Mouse (Mus musculus): ENCODE data around the gene Pip5k1b. TPM values are rescaled to one million over a fixed set of nuclear protein-coding genes. Genes with fewer than 3 reads are reported as not detected.

The Pip5k1b gene
- polyA plus RNA-seq, 1 experiment, result not detected

GRCm38 (mm10) chr19:24548337-24548736, 7.3 kb downstream of the Pip5k1b start:
- H3K4me1 ChIP-seq (ENCODE audit: control insufficient read depth, insufficient read depth, low read length), result no peaks in the 10 kb centered on the region
- TF ChIP-seq CTCF (IDR thresholded peaks at IDR 0.05; ENCODE audit: borderline replicate concordance, insufficient read depth, low read length) (no peak), POLR2A (IDR thresholded peaks at IDR 0.05; ENCODE audit: low read depth, low read length) (no peak)
- H3K4me3 ChIP-seq (ENCODE audit: insufficient read depth, low read length), result no peak overlapping the region
- no peak overlapping the region for H3K27ac ChIP-seq (ENCODE audit: insufficient read depth, low read length)

DNA sequence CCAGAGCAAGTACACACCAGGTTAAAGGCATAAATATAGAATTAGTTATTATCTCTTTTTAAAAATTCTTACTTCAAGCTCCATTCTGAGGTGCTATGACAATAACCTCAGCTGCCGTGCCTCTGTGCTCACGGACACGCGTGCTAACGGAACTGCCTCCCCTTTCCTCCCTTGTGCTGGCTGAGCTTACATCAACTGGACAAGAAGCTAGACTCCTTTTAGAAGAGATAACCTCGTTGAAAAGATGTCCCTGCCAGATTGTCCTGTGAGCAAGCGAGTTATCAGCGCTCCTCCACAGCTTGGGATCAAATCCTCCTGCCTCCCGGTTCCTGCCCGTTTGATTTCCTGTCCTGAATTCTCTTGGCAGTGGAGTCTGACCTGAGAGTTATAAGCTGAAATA, 9.5 kb downstream of the Pip5k1b start:
- Histone ChIP-seq H3K4me1 (ENCODE audit: control insufficient read depth, insufficient read depth, low read length) (no peaks in the 10 kb centered on the region), H3K4me3 (ENCODE audit: insufficient read depth, low read length) (no peak overlapping the region), H3K27ac (ENCODE audit: insufficient read depth, low read length) (no peak overlapping the region)
- TF ChIP-seq POLR2A (IDR thresholded peaks at IDR 0.05; ENCODE audit: low read depth, low read length) (no peak), CTCF (IDR thresholded peaks at IDR 0.05; ENCODE audit: borderline replicate concordance, insufficient read depth, low read length) (no peak)

DNA sequence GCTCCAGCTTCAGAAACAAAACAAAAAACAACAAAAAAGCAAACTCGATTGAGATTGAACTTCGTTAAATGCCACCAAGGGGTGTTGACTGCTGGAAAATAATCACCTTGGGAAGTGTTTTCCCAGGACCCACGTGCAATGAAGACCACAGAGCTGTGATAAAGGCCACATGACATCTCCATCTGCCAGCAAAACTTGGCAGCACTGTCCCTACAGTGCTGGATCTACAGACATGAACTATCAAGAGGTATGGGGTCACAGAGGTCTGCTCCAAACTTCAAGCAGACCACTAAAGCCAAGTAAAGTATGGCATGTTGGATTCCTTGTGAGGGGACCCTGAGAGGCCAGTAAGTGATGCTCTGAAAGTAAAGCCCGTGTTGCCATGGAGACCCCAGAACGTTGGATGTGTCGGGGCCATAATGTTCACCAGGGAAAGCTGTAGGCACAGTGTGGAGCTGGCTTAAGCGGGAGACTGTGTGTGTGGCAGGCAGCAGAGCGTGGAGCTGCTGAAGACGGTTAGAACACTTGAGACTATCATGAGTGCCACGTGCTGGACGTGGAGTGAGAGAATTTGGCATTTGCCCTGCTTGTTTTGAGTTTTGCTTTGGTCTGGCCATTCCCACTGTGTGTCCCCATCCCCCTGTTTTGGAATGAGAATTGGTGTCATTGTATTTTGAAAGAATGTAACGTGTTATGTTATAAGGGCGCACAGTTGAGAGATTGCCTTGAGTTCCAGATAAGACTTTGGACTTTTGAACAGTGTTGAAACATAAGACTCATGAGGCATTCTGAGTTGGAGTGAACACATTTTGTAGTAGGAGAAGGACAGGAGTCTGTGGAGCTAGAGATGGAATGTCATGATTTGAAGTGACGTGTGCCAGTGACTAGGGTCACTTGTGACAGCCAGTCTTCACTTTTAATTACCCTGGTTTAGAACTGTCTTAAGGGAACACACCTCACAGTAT, 12.0 kb downstream of the Pip5k1b start:
- TF ChIP-seq CTCF (IDR thresholded peaks at IDR 0.05; ENCODE audit: borderline replicate concordance, insufficient read depth, low read length) (no peak), POLR2A (IDR thresholded peaks at IDR 0.05; ENCODE audit: low read depth, low read length) (no peak)
- no peak overlapping the region for H3K4me3 ChIP-seq (ENCODE audit: insufficient read depth, low read length)
- no peaks in the 10 kb centered on the region for H3K4me1 ChIP-seq (ENCODE audit: control insufficient read depth, insufficient read depth, low read length)
- no peak overlapping the region for H3K27ac ChIP-seq (ENCODE audit: insufficient read depth, low read length)

GRCm38 (mm10) chr19:24542293-24542675, 13.4 kb downstream of the Pip5k1b start:
- TF ChIP-seq POLR2A (IDR thresholded peaks at IDR 0.05; ENCODE audit: low read depth, low read length) (no peak), CTCF (IDR thresholded peaks at IDR 0.05; ENCODE audit: borderline replicate concordance, insufficient read depth, low read length) (no peak)
- H3K4me3 ChIP-seq (ENCODE audit: insufficient read depth, low read length), result no peak overlapping the region
- H3K4me1 ChIP-seq (ENCODE audit: control insufficient read depth, insufficient read depth, low read length), result no peaks in the 10 kb centered on the region
- no peak overlapping the region for H3K27ac ChIP-seq (ENCODE audit: insufficient read depth, low read length)

- no peak overlapping the region for H3K27ac ChIP-seq (ENCODE audit: insufficient read depth, low read length)
- no peaks in the 10 kb centered on the region for H3K4me1 ChIP-seq (ENCODE audit: control insufficient read depth, insufficient read depth, low read length)
- H3K4me3 ChIP-seq (ENCODE audit: insufficient read depth, low read length), result no peak overlapping the region
- TF ChIP-seq POLR2A (IDR thresholded peaks at IDR 0.05; ENCODE audit: low read depth, low read length) (no peak), CTCF (IDR thresholded peaks at IDR 0.05; ENCODE audit: borderline replicate concordance, insufficient read depth, low read length) (no peak)
Measured at GRCm38 (mm10) chr19:24541669-24542292, 13.9 kb downstream of the Pip5k1b start.

GRCm38 (mm10) chr19:24540952-24541668, 14.6 kb downstream of the Pip5k1b start:
- no peak overlapping the region for H3K4me3 ChIP-seq (ENCODE audit: insufficient read depth, low read length)
- TF ChIP-seq POLR2A (IDR thresholded peaks at IDR 0.05; ENCODE audit: low read depth, low read length) (no peak), CTCF (IDR thresholded peaks at IDR 0.05; ENCODE audit: borderline replicate concordance, insufficient read depth, low read length) (no peak)

GRCm38 (mm10) chr19:24539041-24539440, 16.6 kb downstream of the Pip5k1b start:
- no peak overlapping the region for H3K4me3 ChIP-seq (ENCODE audit: insufficient read depth, low read length)
- H3K4me1 ChIP-seq (ENCODE audit: control insufficient read depth, insufficient read depth, low read length), result no peaks in the 10 kb centered on the region
- TF ChIP-seq CTCF (IDR thresholded peaks at IDR 0.05; ENCODE audit: borderline replicate concordance, insufficient read depth, low read length) (no peak), POLR2A (IDR thresholded peaks at IDR 0.05; ENCODE audit: low read depth, low read length) (no peak)
- no peak overlapping the region for H3K27ac ChIP-seq (ENCODE audit: insufficient read depth, low read length)

More at GRCm38 (mm10) chr19:24540952-24541668, 14.6 kb downstream of the Pip5k1b start:
- Histone ChIP-seq H3K27ac (ENCODE audit: insufficient read depth, low read length) (no peak overlapping the region), H3K4me1 (ENCODE audit: control insufficient read depth, insufficient read depth, low read length) (no peaks in the 10 kb centered on the region)

- Histone ChIP-seq H3K4me3 (ENCODE audit: insufficient read depth, low read length) (no peak overlapping the region), H3K4me1 (ENCODE audit: control insufficient read depth, insufficient read depth, low read length) (no peaks in the 10 kb centered on the region), H3K27ac (ENCODE audit: insufficient read depth, low read length) (no peak overlapping the region)
- no peak for TF ChIP-seq POLR2A (IDR thresholded peaks at IDR 0.05; ENCODE audit: low read depth, low read length)
- no peak for TF ChIP-seq CTCF (IDR thresholded peaks at IDR 0.05; ENCODE audit: borderline replicate concordance, insufficient read depth, low read length)
Measured at GRCm38 (mm10) chr19:24538181-24538580, 17.5 kb downstream of the Pip5k1b start.

DNA sequence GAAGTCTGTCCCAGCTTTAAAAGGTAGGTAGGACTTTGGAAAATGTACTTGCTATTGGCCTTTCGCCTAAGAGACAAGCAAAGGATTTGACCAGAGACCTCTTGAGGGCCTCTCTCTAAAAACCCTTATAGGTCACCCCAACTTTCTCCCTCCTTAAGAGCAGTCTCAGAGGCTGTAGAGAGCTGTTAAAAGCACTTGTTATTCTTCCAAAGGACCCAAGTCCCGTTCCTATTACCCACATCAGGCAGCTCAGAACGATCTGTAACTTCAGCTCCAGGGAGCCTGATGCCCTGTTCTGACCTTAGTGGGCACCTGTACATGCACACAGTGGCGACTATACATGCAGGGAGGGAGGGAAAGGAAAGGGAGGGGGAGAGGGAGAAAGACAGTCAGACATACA, 18.0 kb downstream of the Pip5k1b start:
- Histone ChIP-seq H3K4me1 (ENCODE audit: control insufficient read depth, insufficient read depth, low read length) (no peaks in the 10 kb centered on the region), H3K27ac (ENCODE audit: insufficient read depth, low read length) (no peak overlapping the region), H3K4me3 (ENCODE audit: insufficient read depth, low read length) (no peak overlapping the region)
- TF ChIP-seq POLR2A (IDR thresholded peaks at IDR 0.05; ENCODE audit: low read depth, low read length) (no peak), CTCF (IDR thresholded peaks at IDR 0.05; ENCODE audit: borderline replicate concordance, insufficient read depth, low read length) (no peak)
